Mouse (Mus musculus) regulatory T cell (primary cell): ENCODE results near the gene Ankrd23.

ENCODE experiments used
- in situ Hi-C: fragments of 300-600 bp; cut with MboI, MseI; formaldehyde crosslinking; loops from one replicate; pipeline ENCODE4 v1.15.1; 2025; ENCODE audit warnings: high pct_unique_total_duplicates

Ankrd23 gene

DNA sequence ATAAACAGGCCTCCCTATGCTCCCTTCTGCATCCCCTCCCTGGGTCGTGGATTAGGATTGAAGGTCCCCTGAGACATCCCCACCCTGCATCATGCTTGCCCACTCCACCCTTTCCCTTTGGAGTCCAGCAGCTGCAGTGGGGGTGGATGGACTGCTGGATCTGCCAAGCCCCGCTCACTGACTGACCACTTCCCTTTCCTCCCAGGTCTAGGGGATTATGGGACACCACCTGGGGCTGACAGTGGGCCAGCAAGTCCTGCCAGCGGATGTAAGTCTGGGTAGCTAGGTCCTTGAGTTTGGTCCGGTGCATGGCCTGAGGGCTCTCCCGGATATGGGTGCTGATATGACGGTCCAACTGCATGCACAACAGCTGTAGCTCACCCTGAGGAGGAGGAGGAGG lies 27.4 kb upstream of the Ankrd23 start:
- in situ Hi-C loops = loop anchor here (25.0 kb wide), 1 partner anchor 123 kb away; the partner anchor contains the start of genes Cox5b and Fam178b

DNA sequence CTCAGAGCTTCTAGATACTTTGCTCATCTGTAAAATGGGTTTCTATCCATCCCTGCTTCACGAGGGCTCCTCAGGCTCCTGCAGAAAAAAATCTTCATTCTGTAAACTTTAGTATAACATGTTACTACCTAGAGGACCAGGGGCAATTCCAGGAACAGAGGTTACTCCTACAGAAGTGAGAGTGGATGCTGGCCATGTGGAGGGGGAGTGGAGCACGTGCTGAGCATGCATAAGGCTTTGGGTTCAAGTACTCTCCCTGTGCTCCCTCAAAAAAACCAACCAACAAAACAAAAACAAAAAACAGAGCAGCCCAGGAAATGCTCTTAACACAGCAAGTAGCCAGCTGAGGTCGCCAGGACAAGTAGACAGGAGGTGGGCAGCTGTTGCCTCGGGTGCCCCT lies 26.9 kb upstream of the Ankrd23 start:
- in situ Hi-C loops = loop anchor here (25.0 kb wide), 1 partner anchor 124 kb away; the partner anchor contains the start of genes Cox5b and Fam178b

DNA sequence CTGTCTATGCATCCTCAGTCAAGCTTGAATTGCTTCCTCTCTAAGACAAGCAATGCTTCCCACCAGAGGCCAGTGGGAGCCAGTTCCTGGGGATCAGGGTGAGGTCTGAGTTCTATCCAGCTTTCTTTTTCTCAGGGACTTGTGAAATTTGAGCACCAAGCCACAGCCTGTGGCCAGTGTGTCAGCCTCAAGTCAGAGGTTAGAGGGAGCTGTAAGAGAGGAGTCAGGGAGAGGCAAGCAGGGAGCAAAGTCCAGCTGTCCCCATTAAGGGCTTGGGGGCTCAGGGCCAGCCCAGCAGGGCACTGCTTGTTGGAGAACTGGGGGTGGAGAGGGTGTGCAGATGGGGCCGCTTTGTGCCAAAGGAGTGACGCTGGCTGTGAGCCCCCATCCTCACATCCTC lies 26.5 kb upstream of the Ankrd23 start:
- in situ Hi-C loops = loop anchor here (25.0 kb wide), 1 partner anchor 124 kb away; the partner anchor contains the start of genes Cox5b and Fam178b

DNA sequence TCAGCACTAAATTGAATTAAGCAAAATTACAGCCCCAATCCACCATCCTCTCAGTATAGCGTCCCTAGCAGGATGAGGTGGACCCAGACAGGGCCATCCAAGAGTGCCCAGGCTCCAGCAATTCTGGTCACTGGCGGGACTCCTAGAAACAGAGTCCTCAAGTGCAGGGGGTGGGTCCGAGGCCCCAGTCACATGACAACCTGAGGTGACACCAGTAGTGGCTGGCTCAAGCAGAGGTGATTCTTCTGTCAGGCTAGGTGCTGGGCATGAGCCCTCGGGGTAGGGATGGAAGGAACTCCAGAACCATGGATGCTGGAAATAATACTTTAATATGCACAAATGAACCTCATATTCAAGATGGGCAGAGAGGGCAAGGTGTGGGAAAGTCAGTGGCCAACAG lies 25.7 kb upstream of the Ankrd23 start:
- in situ Hi-C loops = loop anchor here (25.0 kb wide), 1 partner anchor 125 kb away; the partner anchor contains the start of genes Cox5b and Fam178b

DNA sequence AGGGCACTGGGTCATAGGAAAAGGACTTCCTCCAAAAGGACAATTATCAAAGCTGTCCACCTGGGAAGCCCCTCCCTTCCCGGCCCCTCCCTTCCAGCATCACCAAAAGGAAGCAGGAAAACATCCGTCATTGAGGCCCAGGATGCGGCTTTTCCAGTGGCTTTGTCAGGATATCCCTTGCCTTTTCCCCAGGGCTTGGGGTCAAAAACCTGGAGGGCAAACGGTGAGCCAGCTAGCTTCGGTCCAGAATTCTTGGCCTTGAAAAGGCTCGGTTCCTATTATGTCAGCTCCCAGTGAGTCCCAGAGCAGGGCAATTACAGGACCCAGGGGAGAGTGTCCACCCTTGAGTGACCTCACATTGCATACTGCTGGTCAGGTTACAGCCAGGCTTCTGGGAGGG lies 24.2 kb upstream of the Ankrd23 start:
- in situ Hi-C loops = loop anchor here (25.0 kb wide), 1 partner anchor 126 kb away; the partner anchor contains the start of genes Cox5b and Fam178b

DNA sequence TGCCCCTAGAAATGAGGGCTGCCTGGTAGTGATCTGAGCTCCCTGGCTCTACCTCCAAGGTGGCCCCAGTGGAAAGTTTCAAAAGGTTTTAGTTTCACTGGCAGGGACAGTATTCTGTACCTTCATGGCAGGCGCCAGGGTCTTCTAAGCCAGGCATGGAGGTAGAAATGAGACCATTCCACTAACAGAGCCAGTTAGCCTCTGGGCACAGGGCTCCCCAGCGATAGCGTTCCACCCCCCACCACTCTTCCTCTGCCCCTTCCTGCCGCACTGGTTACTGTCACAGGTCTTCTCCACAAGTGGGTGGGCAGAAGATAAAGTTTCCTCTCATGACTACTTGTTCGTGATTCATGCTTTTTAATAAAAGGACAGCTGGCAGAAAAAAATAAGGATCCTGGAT lies 23.2 kb upstream of the Ankrd23 start:
- in situ Hi-C loops = loop anchor here (5.0 to 25.0 kb wide), 4 partner anchors 67 to 987 kb away; partner anchors contain the start of genes Cox5b, Fam178b and Zap70

DNA sequence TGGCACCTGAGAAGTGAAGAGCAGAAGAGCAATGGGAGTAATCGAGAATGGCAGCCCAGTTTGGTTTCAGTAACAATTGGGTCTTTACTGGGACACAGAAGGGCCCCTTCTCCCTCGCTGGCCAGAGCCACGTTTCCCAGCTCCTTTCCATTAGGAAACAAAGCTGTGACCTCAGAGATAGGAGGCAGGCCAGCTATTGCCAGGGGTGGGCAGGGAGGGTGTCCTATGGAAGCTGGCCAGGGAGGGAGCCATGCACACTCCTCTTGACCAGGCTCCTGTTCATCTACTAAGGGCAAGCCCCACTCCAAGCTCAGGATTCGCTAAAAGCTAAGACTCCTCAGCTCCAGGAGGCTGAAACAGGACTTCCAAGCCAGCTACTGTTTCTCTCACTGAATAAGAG lies 22.6 kb upstream of the Ankrd23 start:
- in situ Hi-C loops = loop anchor here (5.0 to 25.0 kb wide), 4 partner anchors 68 to 988 kb away; partner anchors contain the start of genes Cox5b, Fam178b and Zap70

DNA sequence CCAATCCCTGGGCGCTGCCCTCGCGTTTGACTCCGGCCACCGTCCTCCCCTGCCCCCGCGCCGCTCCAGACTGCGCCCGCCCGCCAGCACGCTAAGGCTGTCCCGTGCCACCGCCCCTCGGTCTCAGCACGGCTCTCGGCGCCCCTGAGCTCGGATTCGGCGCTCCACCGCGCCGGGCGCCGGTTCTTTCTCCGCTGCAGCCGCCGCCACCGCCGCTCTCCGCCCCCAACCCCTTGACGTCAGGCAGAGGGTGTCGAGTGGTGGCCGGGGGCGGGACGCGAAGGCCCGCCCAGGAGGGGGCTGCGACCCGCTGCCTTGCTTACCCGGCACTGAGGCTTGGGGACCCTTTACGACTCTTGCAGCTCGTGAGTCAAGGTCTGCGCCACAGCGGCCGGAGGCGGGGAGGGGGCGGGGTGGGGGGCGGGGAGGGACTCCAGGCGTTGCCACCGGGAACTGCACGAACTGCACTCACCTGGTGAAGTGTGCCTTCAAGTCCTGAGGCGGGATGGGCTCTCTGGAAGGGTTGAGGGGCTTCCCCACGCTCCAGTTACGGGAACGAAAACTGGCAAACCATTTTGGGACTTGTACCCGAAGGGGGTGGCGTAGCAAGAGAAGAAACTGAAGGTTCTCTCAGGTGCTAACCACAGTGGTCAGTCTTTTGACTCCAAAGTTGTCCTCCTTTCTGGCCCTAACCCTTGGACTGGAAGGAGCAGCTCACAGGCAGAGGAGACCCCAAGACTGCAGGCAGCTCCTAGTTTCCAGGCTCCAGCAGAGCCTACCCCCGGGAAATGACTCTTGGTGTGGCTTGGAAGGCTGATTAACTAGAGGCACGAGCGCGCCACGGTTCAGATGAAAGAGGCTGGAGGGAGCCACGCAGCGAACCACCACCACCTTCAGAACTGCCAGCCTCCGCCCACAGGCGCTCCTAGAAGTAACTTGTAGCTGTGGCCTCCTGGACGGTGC lies 21.6 kb upstream of the Ankrd23 start, which contains the start of gene Sema4c:
TSS of gene Sema4c (minus strand) at position 319 of the 963 bp plus-strand sequence.
- in situ Hi-C loops = loop anchor here (5.0 to 25.0 kb wide), 4 partner anchors 69 to 989 kb away; partner anchors contain the start of genes Cox5b, Fam178b and Zap70

DNA sequence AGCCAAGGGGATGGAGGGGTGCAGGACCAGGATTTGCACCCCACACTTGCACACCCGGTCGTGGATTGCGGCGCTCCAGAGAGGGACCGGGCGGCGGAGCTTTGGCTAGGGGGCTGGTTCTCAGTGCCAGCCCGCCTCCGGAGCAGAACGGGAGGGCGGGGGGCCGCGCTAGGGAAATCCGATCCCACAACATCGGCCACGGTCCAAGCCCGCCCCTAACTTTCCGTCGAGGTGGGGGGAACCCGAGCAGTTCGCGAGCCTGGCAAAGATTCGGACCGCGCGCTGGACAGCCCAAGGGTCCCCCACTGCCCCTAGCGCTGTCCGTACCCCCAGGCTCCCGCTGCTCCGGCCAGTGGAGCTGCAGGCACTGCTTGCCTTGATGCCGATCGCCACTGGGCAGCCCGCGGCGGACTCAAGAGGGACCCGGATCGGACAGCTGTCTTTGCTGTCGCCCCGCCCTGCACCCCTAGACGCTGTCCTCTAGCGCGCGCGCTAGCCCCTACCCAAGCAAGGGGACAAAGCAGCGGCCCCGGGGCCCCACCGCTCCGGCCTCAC lies 20.9 kb upstream of the Ankrd23 start:
- in situ Hi-C loops = loop anchor here (5.0 to 25.0 kb wide), 4 partner anchors 70 to 990 kb away; partner anchors contain the start of genes Cox5b, Fam178b and Zap70

DNA sequence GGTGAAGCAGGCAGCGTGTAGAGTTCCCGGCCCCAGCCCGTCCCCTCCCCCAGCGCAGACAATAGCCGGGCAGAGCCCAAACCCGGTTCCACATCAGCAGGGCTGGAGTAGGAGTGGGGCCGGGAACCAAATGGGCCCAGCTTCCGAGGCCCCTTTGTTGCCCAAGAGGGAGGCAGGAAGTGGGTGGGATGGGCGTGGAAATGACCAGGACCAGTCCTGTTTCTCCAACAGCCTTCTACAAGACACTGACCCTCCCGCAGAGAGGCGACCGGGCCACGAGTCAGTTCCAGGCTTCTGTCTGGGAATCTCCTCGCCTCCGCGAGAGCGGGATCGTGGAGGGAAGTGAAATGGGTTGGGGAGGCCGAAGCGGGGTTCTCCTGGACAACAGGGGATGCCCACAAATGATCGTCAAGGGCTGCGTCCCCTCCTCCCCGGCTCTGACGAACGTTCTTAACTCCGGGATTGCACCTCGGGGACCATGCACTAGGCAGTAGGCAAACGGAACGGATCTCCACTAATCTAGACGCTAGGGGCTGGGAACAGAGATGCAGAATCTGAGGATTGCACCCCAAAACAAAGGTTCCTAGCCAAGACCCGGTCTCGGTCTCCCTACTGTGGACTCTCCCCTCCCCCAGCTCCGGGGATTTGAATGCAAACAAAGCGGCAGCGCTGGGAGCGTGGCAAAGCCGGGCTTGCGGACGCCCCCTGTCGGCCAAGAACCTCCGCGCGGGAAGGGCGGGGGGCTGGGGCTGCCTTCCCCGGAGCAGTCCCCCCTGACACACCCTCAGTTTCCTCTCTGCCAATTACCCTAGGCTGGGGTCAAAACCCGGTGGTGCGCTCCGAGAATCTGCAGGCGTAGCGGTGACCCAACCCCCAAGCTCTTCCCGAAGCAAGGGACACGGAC lies 20.1 kb upstream of the Ankrd23 start:
- in situ Hi-C loops = loop anchor here (5.0 to 25.0 kb wide), 4 partner anchors 70 to 990 kb away; partner anchors contain the start of genes Cox5b, Fam178b and Zap70

DNA sequence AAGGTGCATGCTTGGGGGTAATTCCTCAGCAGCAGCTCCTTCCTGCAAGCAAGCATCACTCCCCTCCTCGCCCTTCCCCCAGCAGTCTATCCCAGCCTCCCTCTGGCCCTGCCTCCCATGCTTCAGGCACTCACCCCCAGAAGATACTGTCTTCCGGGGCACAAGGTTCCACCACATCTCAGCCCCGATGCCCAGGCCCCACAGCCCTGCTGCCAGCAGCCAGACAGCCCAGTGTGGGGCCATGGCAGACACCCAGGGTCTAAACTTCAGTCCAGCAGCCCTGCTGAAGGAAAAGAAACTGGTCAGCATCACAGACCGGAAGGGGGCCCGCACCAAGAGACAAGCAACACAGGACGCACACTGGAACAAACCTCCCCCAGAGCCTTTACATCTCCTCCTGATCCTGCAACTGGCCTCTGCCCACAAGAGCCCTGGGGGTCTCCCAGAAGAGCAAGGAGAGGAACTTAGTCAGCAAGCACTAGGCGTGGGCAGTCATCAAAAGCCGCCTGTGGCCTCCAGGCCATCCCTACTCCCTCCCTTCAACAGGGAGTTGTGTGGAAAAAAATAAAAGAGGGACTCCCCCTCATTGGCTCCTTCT lies 19.2 kb upstream of the Ankrd23 start:
- in situ Hi-C loops = loop anchor here (5.0 to 25.0 kb wide), 4 partner anchors 71 to 991 kb away; partner anchors contain the start of genes Cox5b, Fam178b and Zap70

DNA sequence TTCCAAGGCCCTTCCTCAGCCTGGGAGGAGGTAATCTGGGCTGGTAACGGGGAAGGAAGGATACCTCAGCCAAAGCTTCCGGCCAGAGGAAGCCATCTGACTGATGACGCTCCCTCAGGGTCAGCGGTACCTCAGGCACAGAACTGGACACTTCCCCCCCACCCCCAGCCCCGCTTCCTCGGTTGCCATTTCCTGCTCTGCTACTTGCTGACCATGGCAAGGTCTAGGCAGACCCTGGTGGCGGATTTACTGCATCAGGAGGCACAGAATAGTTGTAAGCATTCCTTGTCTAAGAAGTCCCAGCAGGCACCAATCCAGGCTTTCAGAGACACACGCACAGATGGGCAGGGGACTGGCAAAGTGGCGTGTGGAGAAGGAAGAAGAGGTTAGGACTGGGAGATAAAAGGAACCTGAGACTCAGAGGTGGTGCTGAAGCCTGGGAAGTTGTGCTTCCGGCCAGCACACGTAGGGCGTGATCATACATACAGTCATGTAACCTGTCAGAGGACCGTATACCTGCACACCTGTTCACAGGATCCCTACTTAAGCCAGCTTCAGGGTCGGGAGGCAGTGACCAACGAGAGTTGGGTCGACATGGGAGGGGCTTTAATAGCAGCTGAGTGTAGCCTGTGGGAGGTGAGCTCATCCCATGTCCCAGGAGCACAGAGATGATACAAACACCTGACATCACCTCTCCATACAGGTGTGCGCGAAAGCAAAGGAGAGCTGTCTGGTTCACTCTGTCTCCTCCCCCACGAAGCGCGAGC lies 18.1 kb upstream of the Ankrd23 start:
- in situ Hi-C loops = loop anchor here (5.0 to 25.0 kb wide), 4 partner anchors 72 to 992 kb away; partner anchors contain the start of genes Cox5b, Fam178b and Zap70

DNA sequence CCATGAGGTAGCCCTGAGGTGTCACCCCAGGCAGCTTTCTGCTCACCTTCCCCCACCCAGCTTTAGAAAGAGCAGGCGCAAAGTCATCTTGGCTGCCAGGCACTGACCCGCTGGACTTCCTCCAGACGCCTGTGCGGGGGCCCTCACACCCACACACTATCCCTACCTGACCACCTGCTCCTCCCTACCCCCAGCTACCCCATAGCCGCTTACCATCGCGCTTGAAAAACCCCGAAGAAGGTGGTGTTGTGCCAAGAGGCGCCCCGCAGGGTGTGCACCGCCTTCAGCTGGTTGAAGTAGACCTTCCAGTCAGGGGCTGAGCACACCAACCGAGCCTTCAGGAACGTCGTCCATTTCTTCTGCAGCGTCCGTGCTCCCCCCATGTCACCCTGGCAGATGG lies 15.8 kb upstream of the Ankrd23 start:
- in situ Hi-C loops = loop anchor here (10.0 to 25.0 kb wide), 2 partner anchors 135 to 212 kb away; partner anchors contain the start of genes Cox5b, Fam178b and Zap70

DNA sequence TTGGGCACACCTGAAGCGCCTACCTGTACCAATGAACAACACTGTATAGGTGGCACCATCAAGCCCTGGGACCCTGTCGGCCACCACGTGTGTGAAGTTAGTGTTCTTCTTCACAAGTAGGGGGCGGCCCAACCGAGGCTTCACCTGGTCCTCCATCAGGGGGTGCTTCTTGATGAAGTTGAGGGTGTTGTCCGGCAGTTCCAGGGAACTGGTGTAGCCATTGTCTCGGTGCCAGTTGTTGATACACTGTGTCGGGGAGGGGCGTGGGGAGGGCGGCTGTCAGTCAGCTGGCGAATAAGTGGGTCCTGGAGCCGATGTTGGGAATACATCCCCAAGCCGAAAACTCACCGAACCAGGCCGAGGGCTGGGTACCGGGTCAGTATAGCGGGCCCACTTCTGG lies 15.2 kb upstream of the Ankrd23 start:
- in situ Hi-C loops = loop anchor here (10.0 to 25.0 kb wide), 2 partner anchors 135 to 213 kb away; partner anchors contain the start of genes Cox5b, Fam178b and Zap70

DNA sequence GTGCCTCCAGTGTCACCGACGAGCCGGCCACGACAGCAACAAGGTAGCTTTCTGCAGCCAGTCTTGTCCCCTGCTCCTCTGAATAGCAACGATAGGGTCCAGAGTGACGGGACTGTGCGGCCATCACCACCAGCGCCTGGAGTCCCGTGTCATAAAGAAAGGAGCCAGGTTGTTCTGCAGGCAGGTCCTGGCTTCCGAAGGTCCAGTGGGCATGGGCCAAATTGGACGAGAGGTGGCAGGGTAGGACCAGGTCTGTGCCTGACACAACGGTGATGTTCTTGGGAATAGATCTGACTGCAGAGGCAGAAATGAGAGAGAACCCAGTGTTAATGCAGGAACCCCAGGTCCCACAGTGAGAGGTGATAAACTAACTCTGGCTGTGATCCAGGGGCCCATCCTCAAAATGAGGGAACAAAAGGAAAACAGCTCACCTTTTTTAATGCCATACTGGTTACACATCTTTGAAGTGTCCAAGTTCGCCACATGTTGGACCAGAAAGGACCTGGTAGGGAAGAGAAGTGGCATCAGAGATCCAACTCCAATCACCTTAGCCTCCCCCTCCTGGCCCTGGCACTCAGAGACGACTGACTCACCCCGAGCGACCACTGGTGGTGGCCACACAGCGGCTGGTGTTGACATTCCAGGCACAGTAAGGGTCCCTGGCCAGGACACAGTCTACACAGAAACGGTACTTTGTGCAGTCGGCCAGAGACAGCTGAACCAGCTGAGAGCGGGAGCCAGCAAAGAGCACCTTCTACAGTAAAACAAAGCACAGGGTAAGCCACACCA lies 13.6 kb upstream of the Ankrd23 start:
- in situ Hi-C loops = loop anchor here (10.0 to 25.0 kb wide), 2 partner anchors 137 to 215 kb away; partner anchors contain the start of genes Cox5b, Fam178b and Zap70

DNA sequence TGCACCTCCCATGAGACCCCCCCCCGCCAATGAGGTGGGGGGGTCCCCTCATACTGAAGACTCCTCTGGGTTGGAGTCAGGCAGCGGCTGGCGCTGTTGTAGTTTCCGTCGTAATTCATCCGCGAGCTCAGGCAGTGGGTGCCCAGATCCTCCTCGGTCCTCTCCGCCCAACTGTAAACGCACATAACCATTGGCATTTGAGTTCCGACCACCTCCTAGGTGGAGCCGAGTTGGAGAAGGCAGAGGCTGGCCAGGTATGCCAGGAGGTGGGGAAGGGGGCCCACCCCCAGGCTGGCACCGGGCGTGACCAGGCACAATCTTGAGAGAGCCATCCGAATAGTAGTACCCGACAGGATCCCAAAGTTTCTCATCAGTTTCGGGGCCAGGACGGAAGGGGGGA lies 12.8 kb upstream of the Ankrd23 start:
- in situ Hi-C loops = no loop called here

DNA sequence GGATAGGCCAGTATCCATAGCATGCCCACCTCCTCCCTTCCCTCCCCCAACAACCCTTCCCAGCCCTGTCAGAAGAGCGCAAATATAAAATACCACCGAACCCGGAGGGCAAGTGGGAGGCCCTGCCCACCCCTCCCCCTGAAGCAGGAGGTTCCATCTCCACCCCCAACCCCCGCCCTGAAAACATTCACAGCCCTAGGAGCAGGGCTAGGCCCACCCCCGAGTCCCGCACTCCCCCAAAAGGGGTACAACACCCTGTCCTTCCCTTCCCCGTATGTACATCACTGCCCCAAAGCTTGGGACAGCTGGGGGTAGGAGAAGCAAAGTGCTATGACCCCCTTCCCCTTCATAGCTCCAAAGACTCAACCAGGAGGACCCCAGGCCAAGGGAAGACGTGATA lies 12.1 kb upstream of the Ankrd23 start:
- in situ Hi-C loops = no loop called here

DNA sequence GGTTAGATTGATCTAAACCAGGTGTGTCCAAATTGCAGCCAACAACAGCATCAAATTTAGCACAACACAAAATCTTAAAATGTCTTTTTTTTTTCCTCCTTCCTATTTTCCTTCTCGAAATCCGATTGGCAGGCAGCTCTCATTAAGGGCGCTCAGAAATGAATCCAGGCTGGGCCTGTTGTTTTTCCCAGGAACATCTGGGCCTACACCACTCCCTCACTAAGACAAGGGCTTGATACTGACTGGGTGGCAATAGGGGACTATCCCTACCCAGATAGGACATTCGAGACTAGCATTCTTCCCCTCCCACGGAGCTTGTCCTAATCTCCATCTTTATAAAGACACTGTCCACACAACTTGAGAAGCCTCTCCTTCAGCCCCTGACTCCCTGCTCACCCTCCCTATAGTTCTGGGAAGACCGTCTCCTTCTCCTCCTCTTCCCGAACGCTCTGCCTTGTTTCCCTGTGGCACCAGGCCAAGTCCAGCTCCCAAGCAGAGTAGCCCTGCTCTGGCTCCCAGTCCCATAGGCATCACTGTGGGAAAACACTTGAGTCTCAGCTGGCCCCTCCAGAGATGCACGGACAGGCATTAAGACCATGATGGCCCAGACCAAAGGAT lies 11.4 kb upstream of the Ankrd23 start:
- in situ Hi-C loops = no loop called here
